Mouse (Mus musculus) hindbrain, embryonic 11.5 days (tissue): ENCODE data around the gene Olfr640. TPM values are rescaled to one million over a fixed set of nuclear protein-coding genes. Genes with fewer than 3 reads are reported as not detected.

Source experiments
- ATAC-seq: fragments of 200-750 bp; cut with Nextera tagmentation; 2 replicates; pipeline ENCODE4 v1.8.0; 2017; ENCODE audit warnings: mild to moderate bottlenecking, moderate TSS enrichment, moderate library complexity; ENCODE audit not compliant: low FRiP score
- DNase-seq: peaks from one replicate; pipeline ENCODE4 v3.0.0-alpha.2; 2015; ENCODE audit warnings: low spot score
- H3K27ac ChIP-seq: fragments of 300-500 bp; sonication (generic); 2 replicates; pipeline ENCODE4 v1.5.1; 2014; ENCODE audit warnings: mild to moderate bottlenecking, low read depth, low read length
- H3K27me3 ChIP-seq: fragments of 300-500 bp; sonication (generic); 2 replicates; pipeline ENCODE4 v1.6.1; 2014; ENCODE audit warnings: mild to moderate bottlenecking, low read length, moderate library complexity, mixed read lengths; ENCODE audit not compliant: control insufficient read depth, insufficient read depth
- H3K36me3 ChIP-seq: fragments of 300-500 bp; sonication (generic); 2 replicates; pipeline ENCODE4 v1.6.1; 2014; ENCODE audit warnings: mild to moderate bottlenecking, low read length, moderate library complexity, mixed read lengths; ENCODE audit not compliant: control insufficient read depth, insufficient read depth
- H3K4me1 ChIP-seq: fragments of 300-500 bp; sonication (generic); replicated peaks from 2 replicates; pipeline ENCODE4 v1.6.1; 2014; ENCODE audit warnings: low read length, mixed read lengths; ENCODE audit not compliant: control insufficient read depth, insufficient read depth
- H3K4me2 ChIP-seq: fragments of 300-500 bp; sonication (generic); replicated peaks from 2 replicates; pipeline ENCODE4 v1.6.1; 2014; ENCODE audit warnings: mild to moderate bottlenecking, low read depth, low read length
- H3K4me3 ChIP-seq: fragments of 300-500 bp; sonication (generic); 2 replicates; pipeline ENCODE4 v1.5.1; 2014; ENCODE audit warnings: low read depth, low read length
- H3K9ac ChIP-seq: fragments of 300-500 bp; sonication (generic); 2 replicates; pipeline ENCODE4 v1.6.1; 2014; ENCODE audit warnings: low read depth, low read length
- H3K9me3 ChIP-seq: fragments of 300-500 bp; sonication (generic); 2 replicates; pipeline ENCODE4 v1.6.1; 2016; ENCODE audit warnings: low read length; ENCODE audit not compliant: control insufficient read depth
- WGBS: fragments of 180-500 bp; shearing (Covaris S2); extraction: QIAGEN DNeasy Blood & Tissue Kit; methylation state at CpG from one replicate; pipeline ENCODE4 v1.1.7; 2014; 5-methylcytosine and 5-hydroxymethylcytosine counted together
- polyA plus RNA-seq: library from polyadenylated mRNA; unstranded; fragments of >200 nt; fragmentation: Nextera tagmentation; extraction: Ambion mirVana; gene quantifications from 2 replicates; pipeline ENCODE4 v1.2.1, GENCODE M21; 2014

Olfr640 gene
- polyA plus RNA-seq, 1 experiment from 2014 or later = not detected

- no peak overlapping the region for H3K4me3 ChIP-seq
- ATAC-seq (no peak), DNase-seq (no peak)
- H3K9me3 ChIP-seq = no peaks in the 10 kb centered on the region
- H3K9ac ChIP-seq = no peak overlapping the region
- H3K27me3 ChIP-seq = no peaks in the 10 kb centered on the region
- H3K27ac ChIP-seq = no peak overlapping the region
- WGBS = 89% methylated on average over 1 of the region's 1 CpGs
- no peak overlapping the region for H3K4me2 ChIP-seq
- no peaks in the 10 kb centered on the region for H3K36me3 ChIP-seq
- H3K4me1 ChIP-seq = no peaks in the 10 kb centered on the region
Observed at GRCm38 (mm10) chr7:104018953-104019352, 6.4 kb downstream of the Olfr640 start.

DNA sequence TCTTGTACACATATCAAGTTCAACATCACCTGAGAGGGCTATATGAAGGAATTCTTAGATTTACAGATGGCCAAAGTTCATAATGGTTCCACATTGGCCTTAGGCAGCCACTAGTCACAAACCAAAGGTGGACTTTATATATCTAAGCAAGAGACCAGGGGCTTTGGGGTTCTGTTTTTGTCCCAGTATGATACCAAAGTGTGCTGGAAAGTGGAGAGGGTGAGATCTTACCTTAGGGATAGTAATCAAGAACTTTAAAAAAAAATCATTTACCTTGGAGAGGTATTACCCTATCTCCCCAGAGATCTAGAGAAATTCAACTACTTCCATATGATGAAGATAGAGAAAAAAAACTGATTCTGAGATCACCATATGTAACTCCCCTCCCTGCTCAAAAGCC is 8.2 kb downstream of the Olfr640 start, which contains the start of gene Olfr639:
Gene Olfr639 (minus strand): TSS at position 101 of the 400 bp plus-strand sequence.
- DNase-seq (no peak), ATAC-seq (no peak)
- Histone ChIP-seq H3K9me3 (no peaks in the 10 kb centered on the region), H3K27me3 (no peaks in the 10 kb centered on the region), H3K9ac (no peak within 1 kb of the TSS), H3K36me3 (no peaks in the 10 kb centered on the region), H3K4me1 (no peaks in the 10 kb centered on the region), H3K4me2 (no peak within 1 kb of the TSS), H3K4me3 (no peak within 1 kb of the TSS), H3K27ac (no peak within 1 kb of the TSS)

- Histone ChIP-seq H3K36me3 (no peaks in the 10 kb centered on the region), H3K4me2 (no peak overlapping the region), H3K9ac (no peak overlapping the region), H3K4me3 (no peak overlapping the region), H3K4me1 (no peaks in the 10 kb centered on the region), H3K9me3 (no peaks in the 10 kb centered on the region), H3K27ac (no peak overlapping the region), H3K27me3 (no peaks in the 10 kb centered on the region)
- DNase-seq (no peak), ATAC-seq (no peak)
Observed at GRCm38 (mm10) chr7:103999124-103999523, 26.2 kb downstream of the Olfr640 start.

GRCm38 (mm10) chr7:103998446-103998845 is 26.9 kb downstream of the Olfr640 start, which contains the start of gene Olfr638:
Gene Olfr638, plus strand, starts transcription at chr7:103998746.
- DNase-seq (no peak), ATAC-seq (no peak)
- H3K9me3 ChIP-seq = no peaks in the 10 kb centered on the region
- no peaks in the 10 kb centered on the region for H3K36me3 ChIP-seq
- H3K4me2 ChIP-seq = no peak within 1 kb of the TSS
- no peaks in the 10 kb centered on the region for H3K4me1 ChIP-seq
- no peak within 1 kb of the TSS for H3K27ac ChIP-seq
- H3K4me3 ChIP-seq = no peak within 1 kb of the TSS
- no peak within 1 kb of the TSS for H3K9ac ChIP-seq
- H3K27me3 ChIP-seq = no peaks in the 10 kb centered on the region

- WGBS = 55% methylated on average over 1 of the region's 1 CpGs
Observed at GRCm38 (mm10) chr7:103971782-103972181, 53.6 kb downstream of the Olfr640 start.

GRCm38 (mm10) chr7:103970852-103971251 is 54.5 kb downstream of the Olfr640 start, which contains the start of gene Olfr635:
Gene Olfr635, plus strand, starts transcription at chr7:103971152.
- no peak within 1 kb of the TSS for H3K27ac ChIP-seq
- H3K9ac ChIP-seq = no peak within 1 kb of the TSS
- no peak within 1 kb of the TSS for H3K4me3 ChIP-seq
- no peaks in the 10 kb centered on the region for H3K27me3 ChIP-seq
- no peaks in the 10 kb centered on the region for H3K36me3 ChIP-seq
- no peak within 1 kb of the TSS for H3K4me2 ChIP-seq
- H3K4me1 ChIP-seq = no peaks in the 10 kb centered on the region
- DNase-seq = no peak
- 85% methylated on average over 1 of the region's 1 CpGs for WGBS
- ATAC-seq = no peak
- H3K9me3 ChIP-seq = no peaks in the 10 kb centered on the region

More at GRCm38 (mm10) chr7:103971782-103972181, 53.6 kb downstream of the Olfr640 start:
- no peak for DNase-seq
- Histone ChIP-seq H3K27ac (no peak overlapping the region), H3K4me3 (no peak overlapping the region), H3K9me3 (no peaks in the 10 kb centered on the region), H3K9ac (no peak overlapping the region), H3K36me3 (no peaks in the 10 kb centered on the region), H3K4me1 (no peaks in the 10 kb centered on the region), H3K4me2 (no peak overlapping the region), H3K27me3 (no peaks in the 10 kb centered on the region)
- ATAC-seq = no peak

Other genes with a start within 250 kb of the Olfr640 start
- gene Olfr68, start 245.9 kb downstream of the Olfr640 start, polyA plus RNA-seq = not detected in 2 replicates
- not detected in 2 replicates for gene Olfr67, start 233.8 kb downstream of the Olfr640 start, polyA plus RNA-seq
- 658 and 732 TPM in 2 replicates for gene Hbb-bt, start 211.6 kb downstream of the Olfr640 start, polyA plus RNA-seq
- gene Hbb-bs, start 197.5 kb downstream of the Olfr640 start, polyA plus RNA-seq = 266 and 269 TPM in 2 replicates
- gene Hbb-bh2, start 185.1 kb downstream of the Olfr640 start, polyA plus RNA-seq = not detected in 2 replicates
- 2,447 and 2,531 TPM in 2 replicates for gene Hbb-bh1, start 182.4 kb downstream of the Olfr640 start, polyA plus RNA-seq
- gene Hbb-y, start 172.4 kb downstream of the Olfr640 start, polyA plus RNA-seq = 10,698 and 10,834 TPM in 2 replicates
- not detected in 2 replicates for gene Olfr66, start 139.3 kb downstream of the Olfr640 start, polyA plus RNA-seq
- gene Olfr64, start 131.1 kb downstream of the Olfr640 start, polyA plus RNA-seq = not detected in 2 replicates
- gene Olfr65, start 122.1 kb downstream of the Olfr640 start, polyA plus RNA-seq = not detected in 2 replicates
- not detected in 2 replicates for gene Olfr631, start 96.7 kb downstream of the Olfr640 start, polyA plus RNA-seq
- gene Olfr632, start 91.2 kb downstream of the Olfr640 start, polyA plus RNA-seq = 0.13 TPM in 1 of 2 replicates, not detected in the other
- gene Olfr633, start 81.1 kb downstream of the Olfr640 start, polyA plus RNA-seq = not detected in 2 replicates
- not detected in 2 replicates for gene Olfr635, start 54.4 kb downstream of the Olfr640 start, polyA plus RNA-seq
- not detected in 2 replicates for gene Olfr638, start 26.8 kb downstream of the Olfr640 start, polyA plus RNA-seq
- 0.05 TPM in 1 of 2 replicates, not detected in the other for gene Olfr639, start 8.3 kb downstream of the Olfr640 start, polyA plus RNA-seq
- not detected in 2 replicates for gene Olfr641, start 9.9 kb upstream of the Olfr640 start, polyA plus RNA-seq
- not detected in 2 replicates for gene Olfr642, start 27.1 kb upstream of the Olfr640 start, polyA plus RNA-seq
- gene 4930516K23Rik, start 35.9 kb upstream of the Olfr640 start, polyA plus RNA-seq = not detected in 2 replicates
- gene Olfr644, start 46.3 kb upstream of the Olfr640 start, polyA plus RNA-seq = not detected in 2 replicates
- gene Olfr645, start 59.9 kb upstream of the Olfr640 start, polyA plus RNA-seq = not detected in 2 replicates
- not detected in 2 replicates for gene Olfr646, start 79.3 kb upstream of the Olfr640 start, polyA plus RNA-seq
- gene Ubqln5, start 104.3 kb upstream of the Olfr640 start, polyA plus RNA-seq = not detected in 2 replicates
- gene Olfr643, start 111.8 kb upstream of the Olfr640 start, polyA plus RNA-seq = not detected in 2 replicates
- gene Ubqln3, start 117.7 kb upstream of the Olfr640 start, polyA plus RNA-seq = not detected in 2 replicates
- not detected in 2 replicates for gene Ubqlnl, start 125.0 kb upstream of the Olfr640 start, polyA plus RNA-seq
- gene Olfm5, start 139.3 kb upstream of the Olfr640 start, polyA plus RNA-seq = not detected in 2 replicates
- gene Olfr648, start 157.8 kb upstream of the Olfr640 start, polyA plus RNA-seq = 0.35 and 0.49 TPM in 2 replicates
- not detected in 2 replicates for gene Olfr649, start 170.4 kb upstream of the Olfr640 start, polyA plus RNA-seq
- 2.5 and 3.4 TPM in 2 replicates for gene Trim6, start 193.2 kb upstream of the Olfr640 start, polyA plus RNA-seq
- 0.74 and 1.1 TPM in 2 replicates for gene Trim34a, start 218.9 kb upstream of the Olfr640 start, polyA plus RNA-seq